Mouse (Mus musculus) left cerebral cortex, postnatal 36 days (tissue): ENCODE measurements at regions not wholly inside any gene's neighbourhood (a gene's known extent, or its start where the extent isn't known, plus 50 kb on each side); places are given as distances from the start of the nearest gene placed in this dataset.

Source experiments
- DNase-seq, 2 experiments: peaks; one replicate each; pipeline ENCODE4 v3.0.0; 2021 to 2022; ENCODE audit warnings: low spot score in 2 of 2, mixed read lengths in 1 of 2
- intact Hi-C: fragments of 180-260 bp; cut with DNase I; formaldehyde crosslinking; loops from one replicate; pipeline ENCODE4 v1.15.1; 2025

GRCm38 (mm10) chr3:102574320-102574719 is 104.6 kb downstream of the Ngf start:
- intact Hi-C loops = no loop called here
- DNase-seq = no peak

GRCm38 (mm10) chr3:102576896-102577295 is 107.2 kb downstream of the Ngf start:
- DNase-seq = no peak
- intact Hi-C loops = no loop called here

- intact Hi-C loops = no loop called here
- no peak for DNase-seq
Observed at GRCm38 (mm10) chr3:102581830-102582229, 112.1 kb downstream of the Ngf start.

GRCm38 (mm10) chr3:102585136-102585535 is 115.4 kb downstream of the Ngf start:
- intact Hi-C loops = no loop called here
- DNase-seq = no peak

- intact Hi-C loops = no loop called here
- DNase-seq = no peak
Observed at GRCm38 (mm10) chr3:102586221-102586620, 116.5 kb downstream of the Ngf start.

GRCm38 (mm10) chr3:102592041-102592440 is 122.3 kb downstream of the Ngf start:
- DNase-seq = no peak
- intact Hi-C loops = no loop called here

- no peak for DNase-seq
- intact Hi-C loops = no loop called here
Observed at GRCm38 (mm10) chr3:102596944-102597551, 127.3 kb downstream of the Ngf start.

- no peak for DNase-seq
- intact Hi-C loops = no loop called here
Observed at GRCm38 (mm10) chr3:102599061-102599460, 129.3 kb downstream of the Ngf start.

GRCm38 (mm10) chr3:102602766-102603165 is 131.6 kb upstream of the Tspan2 start:
- intact Hi-C loops = no loop called here
- DNase-seq = no peak

- no peak for DNase-seq
- intact Hi-C loops = no loop called here
Observed at GRCm38 (mm10) chr3:102605284-102605683, 129.0 kb upstream of the Tspan2 start.

GRCm38 (mm10) chr3:102610970-102611369 is 123.4 kb upstream of the Tspan2 start:
- intact Hi-C loops = no loop called here
- no peak for DNase-seq

- intact Hi-C loops = no loop called here
Observed at GRCm38 (mm10) chr3:102611398-102612366, 122.6 kb upstream of the Tspan2 start.

GRCm38 (mm10) chr3:102619666-102620377 is 114.5 kb upstream of the Tspan2 start:
- DNase-seq = no peak
- intact Hi-C loops = no loop called here

More at GRCm38 (mm10) chr3:102611398-102612366, 122.6 kb upstream of the Tspan2 start:
- no peak for DNase-seq

GRCm38 (mm10) chr3:102636076-102636475 is 98.3 kb upstream of the Tspan2 start:
- no peak for DNase-seq
- intact Hi-C loops = no loop called here

GRCm38 (mm10) chr3:102636674-102637073 is 97.7 kb upstream of the Tspan2 start:
- DNase-seq = no peak

GRCm38 (mm10) chr3:102644276-102644940 is 89.9 kb upstream of the Tspan2 start:
- DNase-seq = no peak
- intact Hi-C loops = no loop called here

More at GRCm38 (mm10) chr3:102636674-102637073, 97.7 kb upstream of the Tspan2 start:
- intact Hi-C loops = no loop called here

GRCm38 (mm10) chr3:102648450-102648849 is 85.9 kb upstream of the Tspan2 start:
- intact Hi-C loops = no loop called here
- no peak for DNase-seq

GRCm38 (mm10) chr3:102654962-102655361 is 79.4 kb upstream of the Tspan2 start:
- no peak for DNase-seq
- intact Hi-C loops = no loop called here

GRCm38 (mm10) chr3:102657116-102657515 is 77.2 kb upstream of the Tspan2 start:
- no peak for DNase-seq
- intact Hi-C loops = no loop called here
